9 mouse cellular contexts compared by ENCODE assay signal in the genomic region with DNA sequence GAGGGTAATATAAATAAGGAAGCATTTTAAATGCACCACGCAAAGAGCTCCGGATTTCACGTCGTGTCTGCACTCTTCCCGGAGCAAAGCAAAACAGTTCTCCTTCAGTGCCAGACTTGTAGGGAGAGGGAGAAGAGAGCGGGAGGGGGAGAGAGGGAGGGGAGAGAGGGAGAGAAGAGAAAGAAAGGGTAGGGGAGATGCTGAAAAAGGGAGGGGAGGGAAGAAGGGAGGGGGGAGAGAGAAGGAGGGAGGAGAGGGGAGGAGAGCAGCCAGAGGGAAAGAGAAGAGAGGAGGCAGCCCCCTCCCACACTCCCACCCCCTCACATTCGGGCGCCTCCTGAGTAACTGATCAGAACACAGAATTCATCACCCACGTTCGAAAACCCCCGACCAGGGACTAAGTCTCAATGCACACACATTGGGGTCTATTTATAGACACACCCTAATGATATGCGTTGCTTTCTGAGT.
DNase-seq lines count a peak whose midpoint lies in the region; ATAC-seq and TF ChIP-seq lines count a peak whose summit lies in the region.
"Had no signal": no experiment of that assay in that cellular context is flagged by ENCODE, and none has a peak within 500 bp of the region (broad histone marks: within the 10 kb centered on the region; RNA-seq: fewer than 3 reads in every experiment).

No protein-coding gene starts in this region.

- H3K36me3 ChIP-seq in embryonic facial prominence, embryonic 11.5 days (replicated peaks; ENCODE audit: control insufficient read depth, insufficient read depth, low read depth, low read length) = no peaks in the 10 kb centered on the region
- H3K36me3 ChIP-seq in hindbrain, postnatal 0 days (ENCODE audit: insufficient read depth, low read length) = no peaks in the 10 kb centered on the region
- no peaks in the 10 kb centered on the region for H3K36me3 ChIP-seq in neural tube, embryonic 12.5 days

- DNase-seq in layer of hippocampus, adult 2 months (ENCODE audit: low spot score in 2 of 2) = no peak
- DNase-seq in layer of hippocampus, postnatal 36 days = no peak
- DNase-seq in embryonic facial prominence, embryonic 11.5 days (ENCODE audit: low spot score) = peak; percentile 28
- DNase-seq in hindbrain, postnatal 0 days (ENCODE audit: low spot score) = peak; percentile 60
- no peak for DNase-seq in spleen, postnatal 10 days (ENCODE audit: low spot score in 2 of 2)
- DNase-seq in gastrocnemius, postnatal 4 days (ENCODE audit: low spot score in 2 of 2) = no peak
- no peak for DNase-seq in urinary bladder, postnatal 14 days (ENCODE audit: low spot score)

- ATAC-seq in embryonic facial prominence, embryonic 11.5 days (replicated peaks; ENCODE audit: insufficient number of reproducible peaks, low FRiP score, low TSS enrichment, low read depth) = no peak
- peak; percentile 64 for ATAC-seq in hindbrain, postnatal 0 days
- ATAC-seq in neural tube, embryonic 12.5 days (ENCODE audit: low FRiP score, low read depth) = peak; percentile 56

- no peaks in the 10 kb centered on the region for H3K9me3 ChIP-seq in embryonic facial prominence, embryonic 11.5 days (replicated peaks; ENCODE audit: control insufficient read depth, low read length)
- H3K9me3 ChIP-seq in hindbrain, postnatal 0 days (ENCODE audit: low read length) = no peaks in the 10 kb centered on the region
- no peaks in the 10 kb centered on the region for H3K9me3 ChIP-seq in neural tube, embryonic 12.5 days

- H3K4me1 ChIP-seq in embryonic facial prominence, embryonic 11.5 days (ENCODE audit: control insufficient read depth, insufficient read depth, low read length) = no peaks in the 10 kb centered on the region; the same call in 1 of the 2 replicates
- peaks cover 10% of the 10 kb centered on the region for H3K4me1 ChIP-seq in hindbrain, postnatal 0 days (ENCODE audit: insufficient read depth, low read length)
- peaks cover 37% of the 10 kb centered on the region for H3K4me1 ChIP-seq in neural tube, embryonic 12.5 days

- WGBS in embryonic facial prominence, embryonic 11.5 days = under 1% methylated on average over 12 of the region's 12 CpGs
- WGBS in hindbrain, postnatal 0 days = 2% methylated on average over 12 of the region's 12 CpGs
- WGBS in neural tube, embryonic 12.5 days = under 1% methylated on average over 12 of the region's 12 CpGs

- no peak for TF ChIP-seq CTCF in layer of hippocampus, adult 2 months (conservative IDR thresholded peaks at IDR 0.05)
- TF ChIP-seq CTCF in hindbrain, postnatal 0 days (IDR thresholded peaks at IDR 0.05; ENCODE audit: low read depth) = no peak

- peak overlapping the region; percentile 38 for H3K4me2 ChIP-seq in embryonic facial prominence, embryonic 11.5 days (ENCODE audit: low read depth, low read length)
- peak overlapping the region; percentile 75 for H3K4me2 ChIP-seq in hindbrain, postnatal 0 days (ENCODE audit: low read depth, low read length)
- peak overlapping the region; percentile 73 for H3K4me2 ChIP-seq in neural tube, embryonic 12.5 days (replicated peaks)

- peak overlapping the region; percentile 75 for H3K27ac ChIP-seq in layer of hippocampus, adult 2 months
- no peak overlapping the region for H3K27ac ChIP-seq in embryonic facial prominence, embryonic 11.5 days (replicated peaks; ENCODE audit: low read depth, low read length)
- H3K27ac ChIP-seq in hindbrain, postnatal 0 days = peak overlapping the region; percentile 83
- no peak overlapping the region for H3K27ac ChIP-seq in neural tube, embryonic 12.5 days
- H3K27ac ChIP-seq: liver, embryonic 14.5 days had no signal

- H3K9ac ChIP-seq in embryonic facial prominence, embryonic 11.5 days (replicated peaks; ENCODE audit: low read length) = no peak overlapping the region
- H3K9ac ChIP-seq in hindbrain, postnatal 0 days (replicated peaks; ENCODE audit: low read length) = peak overlapping the region; percentile 52
- H3K9ac ChIP-seq in neural tube, embryonic 12.5 days = peak overlapping the region; percentile 45
- H3K9ac ChIP-seq: liver, embryonic 14.5 days had no signal

- H3K4me3 ChIP-seq in layer of hippocampus, adult 2 months = peak overlapping the region; percentile 47
- peak overlapping the region; percentile 14; the same call in 1 of the 2 replicates for H3K4me3 ChIP-seq in embryonic facial prominence, embryonic 11.5 days (ENCODE audit: low read depth, low read length)
- peak overlapping the region; percentile 33 for H3K4me3 ChIP-seq in hindbrain, postnatal 0 days (ENCODE audit: low read length)
- H3K4me3 ChIP-seq in neural tube, embryonic 12.5 days = peak overlapping the region; percentile 27

- peaks cover 6% of the 10 kb centered on the region; the same call in 1 of the 2 replicates for H3K27me3 ChIP-seq in embryonic facial prominence, embryonic 11.5 days (ENCODE audit: control insufficient read depth, insufficient read depth, low read length)
- H3K27me3 ChIP-seq in hindbrain, postnatal 0 days (ENCODE audit: insufficient read depth, low read length) = no peaks in the 10 kb centered on the region
- peaks cover 6% of the 10 kb centered on the region for H3K27me3 ChIP-seq in neural tube, embryonic 12.5 days (replicated peaks)

Comparison
In these comparisons a context has a peak if more than half of its experiments do, and no peak if none do; other contexts are left out.
1. DNase-seq: peak in embryonic facial prominence, embryonic 11.5 days (single experiment) and hindbrain, postnatal 0 days (single experiment); none in layer of hippocampus, adult 2 months (0 of 2), layer of hippocampus, postnatal 36 days (0 of 2), spleen, postnatal 10 days (0 of 2), gastrocnemius, postnatal 4 days (0 of 2) and urinary bladder, postnatal 14 days (single experiment).
2. H3K27ac ChIP-seq: peak in layer of hippocampus, adult 2 months (single experiment) and hindbrain, postnatal 0 days (single experiment); none in embryonic facial prominence, embryonic 11.5 days (single experiment) and neural tube, embryonic 12.5 days (single experiment).
3. Peak in every context shown above with its lines, with median percentiles within 50 percentile points of each other: H3K4me3 ChIP-seq and H3K4me2 ChIP-seq.